Mouse (Mus musculus) hindbrain, embryonic 12.5 days (tissue): ENCODE results near the gene Glp2r. TPM values are rescaled to one million over a fixed set of nuclear protein-coding genes. Genes with fewer than 3 reads are reported as not detected.

Source experiments
- ATAC-seq: fragments of 200-750 bp; cut with Nextera tagmentation; 2 replicates; pipeline ENCODE4 v1.8.0; 2017; ENCODE audit warnings: moderate TSS enrichment; ENCODE audit not compliant: low FRiP score
- H3K27ac ChIP-seq: fragments of 300-500 bp; sonication (generic); 2 replicates; pipeline ENCODE4 v1.5.1; 2016; ENCODE audit warnings: mild to moderate bottlenecking
- H3K27me3 ChIP-seq: fragments of 300-500 bp; sonication (generic); 2 replicates; pipeline ENCODE4 v1.6.1; 2016; ENCODE audit warnings: mild to moderate bottlenecking
- H3K36me3 ChIP-seq: fragments of 300-500 bp; sonication (generic); 2 replicates; pipeline ENCODE4 v1.6.1; 2016; ENCODE audit warnings: mild to moderate bottlenecking
- H3K4me1 ChIP-seq: fragments of 300-500 bp; sonication (generic); 2 replicates; pipeline ENCODE4 v1.6.1; 2016
- H3K4me2 ChIP-seq: fragments of 300-500 bp; sonication (generic); replicated peaks from 2 replicates; pipeline ENCODE4 v1.6.1; 2016; ENCODE audit warnings: mild to moderate bottlenecking
- H3K4me3 ChIP-seq: fragments of 300-500 bp; sonication (generic); 2 replicates; pipeline ENCODE4 v1.5.1; 2016; ENCODE audit warnings: mild to moderate bottlenecking
- H3K9ac ChIP-seq: fragments of 300-500 bp; sonication (generic); 2 replicates; pipeline ENCODE4 v1.6.1; 2016; ENCODE audit warnings: mild to moderate bottlenecking, moderate library complexity
- H3K9me3 ChIP-seq: fragments of 300-500 bp; sonication (generic); replicated peaks from 2 replicates; pipeline ENCODE4 v1.6.1; 2016; ENCODE audit warnings: mild to moderate bottlenecking
- WGBS: fragments of 180-500 bp; shearing (Covaris S2); methylation state at CpG from one replicate; pipeline ENCODE4 v1.1.7; 2016; 5-methylcytosine and 5-hydroxymethylcytosine counted together
- polyA plus RNA-seq: library from polyadenylated mRNA; unstranded; fragments of >200 nt; fragmentation: Nextera tagmentation; extraction: Ambion mirVana; gene quantifications from 2 replicates; pipeline ENCODE4 v1.2.1, GENCODE M21; 2016

Glp2r gene
- polyA plus RNA-seq, 1 experiment from 2014 or later, result not detected

DNA sequence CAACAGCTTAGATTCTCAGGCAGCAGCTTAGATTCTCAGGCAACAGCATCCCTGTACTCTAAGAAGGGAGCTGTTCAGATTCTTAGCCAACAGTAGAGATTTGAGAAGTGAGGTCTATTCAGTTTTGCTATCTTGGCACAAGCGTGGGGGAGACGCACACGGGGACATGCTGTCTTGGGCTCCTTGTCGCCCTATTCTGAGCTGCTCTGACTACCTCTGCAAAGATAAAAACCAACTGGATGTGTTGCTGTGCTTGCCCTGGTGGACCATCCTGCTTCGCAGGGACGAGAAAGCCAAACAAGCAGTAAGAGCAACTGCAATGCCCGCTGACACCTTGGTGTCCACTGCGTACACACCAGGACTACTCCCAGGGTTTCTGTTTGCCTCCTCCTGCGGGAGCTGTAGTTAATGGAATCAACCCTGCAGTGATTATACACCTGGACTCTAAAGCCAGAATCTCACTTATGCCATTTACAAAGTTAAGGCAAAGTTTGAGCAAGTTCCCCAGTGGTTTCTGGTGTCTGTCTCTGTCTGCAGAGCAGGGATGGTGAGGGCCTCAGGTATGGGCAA, 117.3 kb downstream of the Glp2r start:
- H3K27ac ChIP-seq, result no peak overlapping the region
- H3K27me3 ChIP-seq, result 0 out of 2 replicates have a peak, but pooled peaks cover 5% of the 10 kb centered on the region
- H3K36me3 ChIP-seq, result no peaks in the 10 kb centered on the region
- H3K9ac ChIP-seq, result no peak overlapping the region
- 89% methylated on average over 9 of the region's 9 CpGs for WGBS
- H3K9me3 ChIP-seq, result no peaks in the 10 kb centered on the region
- peaks cover 30% of the 10 kb centered on the region for H3K4me1 ChIP-seq
- H3K4me3 ChIP-seq, result no peak overlapping the region
- H3K4me2 ChIP-seq, result no peak overlapping the region
- ATAC-seq, result no peak

DNA sequence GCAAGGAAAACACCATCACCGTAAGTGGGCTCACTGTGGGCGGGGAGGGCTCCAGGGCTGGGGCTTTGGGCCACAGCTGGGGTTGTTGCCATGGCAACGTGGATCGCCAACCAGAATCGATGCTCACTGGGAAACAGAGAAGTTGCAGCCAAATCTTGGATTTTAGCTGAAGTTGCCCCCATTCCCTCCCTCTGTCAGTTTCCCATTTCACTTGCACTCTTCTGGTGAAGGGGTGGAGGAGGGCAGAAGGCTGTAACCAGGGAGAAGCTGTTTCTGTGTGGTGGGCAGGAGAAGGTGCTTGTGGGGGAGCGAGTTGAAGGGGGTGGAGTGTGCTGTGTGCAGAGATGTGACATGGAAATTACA, 118.1 kb downstream of the Glp2r start:
- no peak overlapping the region for H3K9ac ChIP-seq
- peaks cover 27% of the 10 kb centered on the region for H3K4me1 ChIP-seq
- 0 out of 2 replicates have a peak, but pooled peaks cover 5% of the 10 kb centered on the region for H3K27me3 ChIP-seq
- H3K27ac ChIP-seq, result no peak overlapping the region
- peak overlapping the region; percentile 21 for H3K4me2 ChIP-seq
- no peaks in the 10 kb centered on the region for H3K36me3 ChIP-seq
- no peak overlapping the region for H3K4me3 ChIP-seq
- no peaks in the 10 kb centered on the region for H3K9me3 ChIP-seq
- WGBS, result 20% methylated on average over 6 of the region's 6 CpGs
- no peak for ATAC-seq

DNA sequence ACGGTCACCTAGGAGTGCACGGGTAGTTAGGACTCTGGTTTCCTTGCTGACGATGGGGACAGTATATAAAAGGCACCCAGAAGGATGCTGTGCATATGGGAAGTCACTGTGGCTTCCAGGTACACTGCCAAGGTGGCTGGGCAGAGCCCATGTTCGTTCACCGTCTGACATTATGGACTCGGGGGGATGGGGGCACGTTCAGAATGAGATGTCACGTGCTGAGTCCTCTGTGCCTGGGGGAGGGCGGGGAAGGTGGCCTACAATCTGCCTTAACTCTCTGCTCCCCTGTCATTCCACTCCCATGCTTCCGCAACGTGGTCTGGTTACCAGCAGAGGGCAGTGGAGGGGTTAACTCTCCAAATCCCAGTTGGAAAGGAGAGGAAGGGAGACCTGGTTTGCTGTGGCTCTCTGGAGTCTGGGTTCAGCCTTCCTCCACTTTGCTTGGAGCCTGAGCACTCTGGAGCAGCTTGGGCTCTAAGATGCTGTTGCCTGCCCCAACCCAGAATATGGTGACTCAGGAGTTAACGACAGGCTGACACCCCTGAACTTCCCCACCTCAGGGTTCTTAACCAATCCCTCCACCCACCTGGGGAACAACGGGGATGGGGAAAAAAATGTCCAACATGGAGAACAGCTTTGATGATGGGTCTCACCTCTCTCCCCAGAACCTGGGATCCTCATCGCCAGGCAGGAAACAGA, 118.6 kb downstream of the Glp2r start:
- no peak overlapping the region for H3K27ac ChIP-seq
- H3K36me3 ChIP-seq, result no peaks in the 10 kb centered on the region
- H3K9ac ChIP-seq, result no peak overlapping the region
- H3K4me1 ChIP-seq, result peaks cover 22% of the 10 kb centered on the region
- WGBS, result 16% methylated on average over 14 of the region's 14 CpGs
- no peak overlapping the region for H3K4me3 ChIP-seq
- 0 out of 2 replicates have a peak, but pooled peaks have one; percentile 12 for ATAC-seq
- 0 out of 2 replicates have a peak, but pooled peaks cover 5% of the 10 kb centered on the region for H3K27me3 ChIP-seq
- H3K9me3 ChIP-seq, result no peaks in the 10 kb centered on the region
- peak overlapping the region; percentile 21 for H3K4me2 ChIP-seq

DNA sequence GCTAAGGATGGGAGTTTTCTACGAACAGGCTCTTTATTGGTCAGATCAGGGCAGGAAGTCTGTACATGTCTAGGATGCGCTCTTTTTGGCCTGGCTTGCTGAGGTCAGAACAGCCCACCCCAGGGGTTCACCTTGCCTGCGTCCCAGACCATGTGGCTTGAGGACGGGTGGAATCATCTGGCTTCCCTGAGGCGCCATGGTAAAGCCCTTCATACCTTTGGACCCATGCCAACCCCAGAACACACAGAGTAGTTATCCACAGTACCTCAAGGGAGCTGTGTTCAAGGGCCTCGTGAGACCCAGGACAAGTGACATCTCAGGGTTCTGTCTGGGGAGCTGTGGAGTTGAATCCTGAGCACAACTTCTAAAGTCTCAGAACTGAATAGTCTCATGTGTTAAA, 119.2 kb downstream of the Glp2r start:
- H3K9me3 ChIP-seq, result no peaks in the 10 kb centered on the region
- H3K4me2 ChIP-seq, result no peak overlapping the region
- H3K9ac ChIP-seq, result no peak overlapping the region
- H3K4me3 ChIP-seq, result no peak overlapping the region
- ATAC-seq, result no peak
- 0 out of 2 replicates have a peak, but pooled peaks cover 5% of the 10 kb centered on the region for H3K27me3 ChIP-seq
- H3K4me1 ChIP-seq, result peaks cover 19% of the 10 kb centered on the region
- H3K36me3 ChIP-seq, result no peaks in the 10 kb centered on the region
- H3K27ac ChIP-seq, result no peak overlapping the region
- 84% methylated on average over 6 of the region's 6 CpGs for WGBS

DNA sequence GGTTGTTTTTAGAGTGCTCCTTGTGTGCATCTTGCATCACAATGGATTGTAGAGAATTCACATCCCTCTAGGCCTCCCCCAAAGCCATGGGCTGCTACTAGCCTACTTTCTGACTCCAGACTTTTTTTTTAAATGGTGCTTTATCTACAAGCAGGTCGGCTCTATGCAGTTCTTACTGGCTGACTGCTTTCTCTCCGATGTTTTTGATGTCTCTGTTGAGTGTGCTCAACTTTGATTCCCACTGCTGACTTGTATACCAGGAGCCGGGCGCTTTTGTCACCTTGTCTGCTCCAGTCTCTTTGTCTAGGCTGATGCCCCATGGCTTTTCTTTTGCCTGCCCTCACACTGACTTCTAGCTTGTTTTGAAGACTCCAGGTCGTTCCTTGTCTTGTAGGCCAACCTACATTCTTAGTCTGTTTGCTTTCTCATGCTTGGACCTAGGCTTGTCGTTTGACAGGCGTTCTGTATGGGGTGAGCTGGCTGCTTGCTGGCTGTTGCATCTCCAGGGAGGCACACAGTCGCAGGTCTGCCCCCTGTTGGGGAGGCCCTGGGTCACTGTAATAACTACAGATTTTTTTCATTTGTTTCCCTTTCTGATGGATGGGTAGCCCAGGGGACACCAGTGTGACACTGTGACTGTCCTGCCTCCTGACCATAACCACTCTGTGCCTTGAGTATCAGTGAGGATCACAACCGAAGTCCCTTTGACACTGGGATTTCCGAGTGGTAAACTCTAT, 120.8 kb downstream of the Glp2r start:
- Histone ChIP-seq H3K4me2 (no peak overlapping the region), H3K9ac (no peak overlapping the region), H3K27me3 (0 out of 2 replicates have a peak, but pooled peaks cover 5% of the 10 kb centered on the region), H3K27ac (no peak overlapping the region), H3K9me3 (no peaks in the 10 kb centered on the region), H3K4me3 (no peak overlapping the region), H3K4me1 (peaks cover 9% of the 10 kb centered on the region), H3K36me3 (no peaks in the 10 kb centered on the region)
- 40% methylated on average over 10 of the region's 10 CpGs for WGBS
- ATAC-seq, result no peak

- no peak overlapping the region for H3K4me2 ChIP-seq
- no peak for ATAC-seq
- H3K9me3 ChIP-seq, result no peaks in the 10 kb centered on the region
- no peak overlapping the region for H3K27ac ChIP-seq
- no peak overlapping the region for H3K9ac ChIP-seq
- H3K36me3 ChIP-seq, result no peaks in the 10 kb centered on the region
- H3K4me1 ChIP-seq, result peaks cover 9% of the 10 kb centered on the region
- no peak overlapping the region for H3K4me3 ChIP-seq
- H3K27me3 ChIP-seq, result 0 out of 2 replicates have a peak, but pooled peaks cover 5% of the 10 kb centered on the region
- 83% methylated on average over 11 of the region's 11 CpGs for WGBS
Measured at GRCm38 (mm10) chr11:67648651-67649407, 122.1 kb downstream of the Glp2r start.

DNA sequence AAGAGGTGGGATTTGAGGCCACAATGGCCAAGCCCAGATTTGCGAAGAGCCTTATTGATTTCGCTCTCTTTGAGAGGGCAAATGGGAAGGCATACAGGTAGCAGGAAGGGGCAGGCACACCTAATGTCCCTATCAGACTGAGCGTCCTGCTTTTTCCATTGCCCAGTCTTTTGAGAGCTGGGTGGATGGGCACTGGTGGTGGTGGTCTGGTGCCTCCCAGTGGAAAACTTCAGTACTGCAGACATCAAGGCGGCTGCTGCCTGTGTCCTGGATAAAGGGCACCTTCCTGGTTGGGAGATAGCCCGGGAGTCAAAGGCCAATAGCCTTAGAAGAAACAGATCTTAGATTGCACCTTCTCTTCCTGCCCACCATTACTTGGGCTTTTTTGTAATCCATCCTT, 123.2 kb downstream of the Glp2r start:
- Histone ChIP-seq H3K4me2 (no peak overlapping the region), H3K36me3 (no peaks in the 10 kb centered on the region), H3K4me3 (no peak overlapping the region), H3K9ac (no peak overlapping the region), H3K4me1 (peaks cover 4% of the 10 kb centered on the region), H3K9me3 (no peaks in the 10 kb centered on the region), H3K27me3 (0 out of 2 replicates have a peak, but pooled peaks cover 5% of the 10 kb centered on the region), H3K27ac (no peak overlapping the region)
- ATAC-seq, result no peak
- 31% methylated on average over 5 of the region's 5 CpGs for WGBS

- no peaks in the 10 kb centered on the region for H3K36me3 ChIP-seq
- no peak overlapping the region for H3K4me3 ChIP-seq
- H3K4me2 ChIP-seq, result no peak overlapping the region
- no peak overlapping the region for H3K27ac ChIP-seq
- H3K27me3 ChIP-seq, result no peaks in the 10 kb centered on the region
- no peak for ATAC-seq
- no peak overlapping the region for H3K9ac ChIP-seq
- no peaks in the 10 kb centered on the region for H3K9me3 ChIP-seq
- 87% methylated on average over 6 of the region's 6 CpGs for WGBS
- H3K4me1 ChIP-seq, result no peaks in the 10 kb centered on the region
Measured at GRCm38 (mm10) chr11:67644632-67645149, 126.3 kb downstream of the Glp2r start.

- H3K27me3 ChIP-seq, result no peaks in the 10 kb centered on the region
- no peaks in the 10 kb centered on the region for H3K4me1 ChIP-seq
- no peaks in the 10 kb centered on the region for H3K36me3 ChIP-seq
- no peak overlapping the region for H3K27ac ChIP-seq
- no peak overlapping the region for H3K4me3 ChIP-seq
- no peak for ATAC-seq
- no peak overlapping the region for H3K9ac ChIP-seq
- no peaks in the 10 kb centered on the region for H3K9me3 ChIP-seq
- no peak overlapping the region for H3K4me2 ChIP-seq
- 89% methylated on average over 3 of the region's 3 CpGs for WGBS
Measured at GRCm38 (mm10) chr11:67643465-67643864, 127.5 kb downstream of the Glp2r start.

DNA sequence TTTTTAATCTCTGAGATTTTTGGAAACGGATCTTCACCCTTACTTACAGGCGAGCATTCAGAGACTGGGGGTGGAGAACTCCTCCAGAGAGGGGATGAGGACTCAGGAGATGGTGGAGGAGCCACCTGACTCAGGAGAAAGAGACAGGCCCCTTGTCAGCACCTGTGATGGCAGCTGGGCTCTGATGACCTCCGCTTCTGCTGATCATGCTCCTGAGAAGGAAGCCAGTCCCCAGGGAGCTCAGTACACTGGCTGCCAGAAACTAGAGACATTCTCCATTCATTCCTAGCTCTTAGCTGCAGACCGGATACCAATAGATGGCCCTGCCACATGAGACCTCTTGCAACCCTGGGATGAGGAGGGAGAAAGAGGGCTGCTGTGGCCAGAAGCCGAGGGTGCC, 128.1 kb downstream of the Glp2r start:
- H3K4me2 ChIP-seq, result no peak overlapping the region
- WGBS, result 80% methylated on average over 5 of the region's 5 CpGs
- no peak overlapping the region for H3K27ac ChIP-seq
- no peak overlapping the region for H3K4me3 ChIP-seq
- H3K4me1 ChIP-seq, result no peaks in the 10 kb centered on the region
- ATAC-seq, result no peak
- no peaks in the 10 kb centered on the region for H3K36me3 ChIP-seq
- H3K9ac ChIP-seq, result no peak overlapping the region
- no peaks in the 10 kb centered on the region for H3K27me3 ChIP-seq
- H3K9me3 ChIP-seq, result no peaks in the 10 kb centered on the region

DNA sequence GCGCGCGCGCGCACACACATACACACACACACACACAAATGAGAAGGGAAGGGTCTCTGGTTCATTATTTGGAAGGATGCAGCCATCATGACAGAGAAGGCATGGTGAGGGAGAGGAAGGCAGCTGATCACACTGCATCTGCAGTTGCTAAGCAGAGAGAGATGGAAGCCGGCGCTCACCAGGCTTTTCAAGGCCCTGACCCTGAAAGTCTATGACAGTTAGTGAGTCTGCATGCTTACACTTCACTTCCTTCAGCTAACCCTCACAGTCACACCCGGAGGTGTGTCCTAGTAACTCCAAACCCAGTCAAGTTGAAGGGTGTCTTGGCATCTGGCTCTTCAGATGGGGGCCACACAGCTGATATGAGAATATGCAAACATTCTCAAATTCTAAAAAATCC, 128.5 kb downstream of the Glp2r start:
- no peak overlapping the region for H3K27ac ChIP-seq
- no peaks in the 10 kb centered on the region for H3K36me3 ChIP-seq
- H3K4me1 ChIP-seq, result no peaks in the 10 kb centered on the region
- no peaks in the 10 kb centered on the region for H3K27me3 ChIP-seq
- H3K4me3 ChIP-seq, result no peak overlapping the region
- WGBS, result 92% methylated on average over 8 of the region's 8 CpGs
- ATAC-seq, result no peak
- no peak overlapping the region for H3K4me2 ChIP-seq
- no peaks in the 10 kb centered on the region for H3K9me3 ChIP-seq
- H3K9ac ChIP-seq, result no peak overlapping the region

DNA sequence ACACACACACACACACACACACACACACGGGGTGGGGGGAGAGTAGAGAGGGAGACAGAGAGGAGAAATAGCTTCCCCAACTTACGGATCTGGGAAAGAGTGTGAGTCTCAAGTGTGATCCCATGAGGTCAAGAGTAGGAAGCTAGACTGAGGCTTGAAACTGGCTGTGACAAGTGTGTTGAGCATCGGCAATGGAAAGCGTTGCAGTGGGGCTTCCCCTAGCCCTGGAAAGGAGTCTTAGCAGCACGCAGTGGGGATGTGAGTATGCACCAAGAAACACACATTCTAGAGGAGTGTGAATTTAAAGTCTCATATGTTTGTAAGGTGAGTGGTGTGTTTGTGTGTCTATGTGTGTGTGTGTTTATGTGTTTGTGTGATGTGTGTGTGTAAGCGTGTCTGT, 130.7 kb downstream of the Glp2r start:
- Histone ChIP-seq H3K36me3 (no peaks in the 10 kb centered on the region), H3K4me2 (no peak overlapping the region), H3K4me1 (no peaks in the 10 kb centered on the region), H3K9me3 (no peaks in the 10 kb centered on the region), H3K27me3 (no peaks in the 10 kb centered on the region), H3K4me3 (no peak overlapping the region), H3K27ac (no peak overlapping the region), H3K9ac (no peak overlapping the region)
- ATAC-seq, result no peak
- WGBS, result 86% methylated on average over 6 of the region's 6 CpGs
